Mouse (Mus musculus): ENCODE data around the gene Tlr12. TPM values are rescaled to one million over a fixed set of nuclear protein-coding genes. Genes with fewer than 3 reads are reported as not detected.

Gene Tlr12
- polyA plus RNA-seq, 1 experiment from 2014 or later = 0.06 TPM

DNA sequence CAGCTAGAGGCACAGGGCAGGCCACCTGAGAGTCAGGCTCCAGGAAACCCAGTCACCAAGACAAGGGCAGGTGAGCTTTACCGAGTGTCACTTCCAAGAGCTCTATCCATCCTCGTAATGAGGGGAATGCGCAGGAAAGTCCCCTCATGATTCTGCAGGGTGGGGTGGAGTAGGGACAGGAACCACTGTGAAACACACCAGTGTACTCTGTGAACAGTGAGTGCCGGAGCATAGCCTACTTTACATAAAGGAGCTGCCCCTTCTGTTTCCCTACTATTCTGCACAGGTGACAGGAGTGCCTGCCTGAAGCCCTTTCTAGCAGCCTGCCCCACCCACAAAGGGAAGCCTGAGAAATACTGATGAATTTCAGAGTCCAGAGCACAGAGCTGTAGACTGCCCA, 25.1 kb downstream of the Tlr12 start:
- Histone ChIP-seq H3K36me3 (ENCODE audit: control insufficient read depth, insufficient read depth, low read length) (peaks cover 34% of the 10 kb centered on the region), H3K27me3 (replicated peaks; ENCODE audit: control insufficient read depth, insufficient read depth, low read length) (no peaks in the 10 kb centered on the region), H3K4me2 (ENCODE audit: low read depth, low read length) (no peak overlapping the region), H3K4me1 (ENCODE audit: control insufficient read depth, insufficient read depth, low read length) (no peaks in the 10 kb centered on the region), H3K27ac (replicated peaks; ENCODE audit: low read depth, low read length) (no peak overlapping the region), H3K9ac (ENCODE audit: low read depth, low read length) (no peak overlapping the region), H3K9me3 (ENCODE audit: control insufficient read depth, low read length) (no peaks in the 10 kb centered on the region), H3K4me3 (ENCODE audit: low read depth, low read length) (no peak overlapping the region)
- 86% methylated on average over 4 of the region's 4 CpGs for whole genome bisulfite sequencing
- ATAC-seq (ENCODE audit: low read depth) (no peak), DNase-seq (ENCODE audit: low spot score) (no peak)

DNA sequence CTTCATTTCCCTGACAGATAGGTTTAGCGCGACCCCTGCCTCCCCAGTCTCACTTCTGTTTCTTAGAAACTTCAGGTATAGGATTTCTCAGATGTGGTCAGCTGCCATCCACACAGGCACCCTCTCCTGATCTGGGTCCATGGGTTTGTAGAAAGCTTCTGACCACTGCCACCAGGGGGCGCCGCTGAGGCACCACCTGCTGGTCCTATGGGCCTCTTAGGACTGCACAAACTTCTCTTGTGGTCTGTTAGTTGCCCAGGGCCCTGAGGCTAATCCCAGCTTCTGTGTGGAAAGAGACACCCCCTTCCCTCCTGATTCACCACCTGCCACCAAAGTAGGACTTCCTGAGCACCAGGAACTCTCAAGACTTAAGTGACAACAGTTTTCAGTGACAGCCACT, 39.2 kb downstream of the Tlr12 start:
- Histone ChIP-seq H3K9me3 (ENCODE audit: control insufficient read depth, low read length) (peaks cover 41% of the 10 kb centered on the region), H3K4me2 (ENCODE audit: low read depth, low read length) (no peak overlapping the region), H3K36me3 (ENCODE audit: control insufficient read depth, insufficient read depth, low read length) (peaks cover 48% of the 10 kb centered on the region), H3K27me3 (replicated peaks; ENCODE audit: control insufficient read depth, insufficient read depth, low read length) (no peaks in the 10 kb centered on the region), H3K9ac (ENCODE audit: low read depth, low read length) (no peak overlapping the region), H3K4me1 (ENCODE audit: control insufficient read depth, insufficient read depth, low read length) (no peaks in the 10 kb centered on the region), H3K4me3 (ENCODE audit: low read depth, low read length) (no peak overlapping the region), H3K27ac (replicated peaks; ENCODE audit: low read depth, low read length) (no peak overlapping the region)
- DNase-seq (ENCODE audit: low spot score) (no peak), ATAC-seq (ENCODE audit: low read depth) (no peak)
- WGBS = 57% methylated on average over 4 of the region's 4 CpGs

DNA sequence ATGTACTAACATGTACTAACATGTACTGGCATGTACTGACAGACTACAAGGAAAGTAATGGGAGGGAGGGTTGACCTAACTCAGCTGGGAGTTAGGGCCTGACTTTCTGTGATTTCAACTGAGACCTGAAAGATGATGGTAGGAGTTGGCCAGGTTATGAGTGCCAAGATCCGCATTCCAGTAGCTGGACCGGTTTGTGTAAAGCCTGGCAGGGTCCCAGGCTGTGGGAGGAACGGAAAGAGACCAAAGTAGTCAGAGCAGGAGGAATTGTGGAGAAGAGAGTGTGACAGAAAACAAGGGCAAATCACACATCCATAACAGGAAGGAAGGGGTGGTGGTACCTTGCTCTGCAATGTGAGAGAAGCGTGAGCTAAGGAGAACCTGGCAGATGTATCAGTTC, 42.6 kb downstream of the Tlr12 start:
- no peaks in the 10 kb centered on the region for H3K27me3 ChIP-seq (replicated peaks; ENCODE audit: control insufficient read depth, insufficient read depth, low read length)
- H3K4me2 ChIP-seq (ENCODE audit: low read depth, low read length) = no peak overlapping the region
- H3K9me3 ChIP-seq (ENCODE audit: control insufficient read depth, low read length) = peaks cover 8% of the 10 kb centered on the region
- ATAC-seq (ENCODE audit: low read depth) (0 out of 2 replicates have a peak, but pooled peaks have one; percentile 32), DNase-seq (ENCODE audit: low spot score) (peak; percentile 16)
- peaks cover 17% of the 10 kb centered on the region for H3K36me3 ChIP-seq (ENCODE audit: control insufficient read depth, insufficient read depth, low read length)
- WGBS = 75% methylated on average over 4 of the region's 4 CpGs
- H3K9ac ChIP-seq (ENCODE audit: low read depth, low read length) = no peak overlapping the region
- H3K4me3 ChIP-seq (ENCODE audit: low read depth, low read length) = no peak overlapping the region
- H3K27ac ChIP-seq (replicated peaks; ENCODE audit: low read depth, low read length) = no peak overlapping the region
- no peaks in the 10 kb centered on the region for H3K4me1 ChIP-seq (ENCODE audit: control insufficient read depth, insufficient read depth, low read length)

Other genes with a start within 250 kb of the Tlr12 start
- gene Zscan20, start 8.5 kb downstream of the Tlr12 start, polyA plus RNA-seq (2014; fragmentation: Nextera tagmentation; extraction: Ambion mirVana) = 2.0 and 2.7 TPM in 2 replicates
- 51.0 and 55.1 TPM in 2 replicates for gene Phc2, start 36.1 kb upstream of the Tlr12 start, polyA plus RNA-seq (2014; fragmentation: Nextera tagmentation; extraction: Ambion mirVana)
- 0.13 TPM in 2 replicates for gene A3galt2, start 136.7 kb upstream of the Tlr12 start, polyA plus RNA-seq (2014; fragmentation: Nextera tagmentation; extraction: Ambion mirVana)
- 28.6 and 34.0 TPM in 2 replicates for gene Zfp362, start 187.4 kb upstream of the Tlr12 start, polyA plus RNA-seq (2014; fragmentation: Nextera tagmentation; extraction: Ambion mirVana)

Data from embryonic facial prominence, embryonic 14.5 days (tissue).